ENCODE assay signal across 8 mouse cellular contexts in the genomic region with DNA sequence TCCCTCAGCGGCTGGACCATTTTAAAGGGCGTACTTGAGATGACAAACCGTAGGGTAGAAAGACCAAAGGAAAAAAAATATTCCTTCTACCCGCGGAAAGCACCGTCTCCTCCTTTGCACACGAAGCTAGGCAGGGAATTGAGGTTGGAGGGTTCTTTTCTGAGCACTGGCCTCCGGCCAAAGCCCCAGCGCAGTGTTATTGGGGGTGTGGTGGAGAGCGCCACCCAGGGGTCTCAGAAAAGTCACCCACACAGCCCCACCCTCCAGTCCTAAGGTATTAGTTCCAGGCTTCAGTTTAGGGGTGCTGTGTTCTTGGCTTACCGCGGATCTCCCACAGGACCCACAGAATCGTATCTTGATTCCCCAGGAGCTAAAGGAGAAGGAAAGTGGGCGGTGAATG. TPM values are rescaled to one million over a fixed set of nuclear protein-coding genes. Genes with fewer than 3 reads are reported as not detected.
DNase-seq lines count a peak whose midpoint lies in the region; ATAC-seq lines count a peak whose summit lies in the region.

No protein-coding gene starts in this region.

- peak overlapping the region; percentile 64 for H3K4me3 ChIP-seq in heart, embryonic 12.5 days
- H3K4me3 ChIP-seq in midbrain, embryonic 11.5 days (ENCODE audit: low read depth, low read length), result no peak overlapping the region

- peak; percentile 23 for DNase-seq in cerebellum, adult 11-12 months
- DNase-seq in cerebellum, adult 9-11 months, result no peak
- DNase-seq in kidney, postnatal 14 days, result peak; percentile 38
- peak; percentile 94 for DNase-seq in midbrain, embryonic 11.5 days (ENCODE audit: low spot score, missing footprints)
- no peak for DNase-seq in spleen, postnatal 10 days (ENCODE audit: low spot score in 2 of 2)

- WGBS in heart, embryonic 12.5 days, result 4% methylated on average over 14 of the region's 14 CpGs
- WGBS in midbrain, embryonic 11.5 days, result 1% methylated on average over 14 of the region's 14 CpGs

- peak; percentile 46 for ATAC-seq in common myeloid progenitor, adult 5-6 weeks (replicated peaks; ENCODE audit: low read depth, poor library complexity, severe bottlenecking)
- ATAC-seq in heart, embryonic 12.5 days (ENCODE audit: insufficient number of reproducible peaks, low FRiP score), result no peak
- ATAC-seq in midbrain, embryonic 11.5 days (ENCODE audit: low FRiP score), result no peak
- no peak; the same call in 1 of the 2 replicates for ATAC-seq in frontal cortex, adult (ENCODE audit: low TSS enrichment)

- H3K4me2 ChIP-seq in heart, embryonic 12.5 days, result peak overlapping the region; percentile 98
- H3K4me2 ChIP-seq in midbrain, embryonic 11.5 days, result peak overlapping the region; percentile 65

- H3K9me3 ChIP-seq in heart, embryonic 12.5 days (replicated peaks), result no peaks in the 10 kb centered on the region
- no peaks in the 10 kb centered on the region for H3K9me3 ChIP-seq in midbrain, embryonic 11.5 days (ENCODE audit: control insufficient read depth, low read length)

- peaks cover 64% of the 10 kb centered on the region for H3K27me3 ChIP-seq in heart, embryonic 12.5 days (replicated peaks)
- no peaks in the 10 kb centered on the region; the same call in 1 of the 2 replicates for H3K27me3 ChIP-seq in midbrain, embryonic 11.5 days (ENCODE audit: control insufficient read depth, insufficient read depth, low read length)

- H3K36me3 ChIP-seq in heart, embryonic 12.5 days, result no peaks in the 10 kb centered on the region
- peaks cover 5% of the 10 kb centered on the region for H3K36me3 ChIP-seq in midbrain, embryonic 11.5 days (ENCODE audit: control insufficient read depth, insufficient read depth, low read length)

- peaks cover 23% of the 10 kb centered on the region for H3K4me1 ChIP-seq in heart, embryonic 12.5 days (replicated peaks)
- H3K4me1 ChIP-seq in midbrain, embryonic 11.5 days (ENCODE audit: control insufficient read depth, insufficient read depth, low read length), result peaks cover 31% of the 10 kb centered on the region

- H3K9ac ChIP-seq in heart, embryonic 12.5 days, result peak overlapping the region; percentile 50; the same call in 1 of the 2 replicates
- no peak overlapping the region; the same call in 1 of the 2 replicates for H3K9ac ChIP-seq in midbrain, embryonic 11.5 days (ENCODE audit: low read length)

- H3K27ac ChIP-seq in heart, embryonic 12.5 days (ENCODE audit: poor library complexity, severe bottlenecking), result no peak overlapping the region
- H3K27ac ChIP-seq in midbrain, embryonic 11.5 days (ENCODE audit: low read depth, low read length), result no peak overlapping the region

RNA-seq across cellular contexts. Expression of a gene that starts 1.2 kb away (rescaled TPM):
- 5.5 and 7.3 TPM in 2 replicates for total RNA-seq in common myeloid progenitor, adult 5-6 weeks (2017)
- 0.85 and 1.00 TPM in 2 replicates for polyA plus RNA-seq in heart, embryonic 12.5 days (2016; fragmentation: Nextera tagmentation; extraction: Ambion mirVana)
- 14.0 and 15.0 TPM in 2 replicates for polyA plus RNA-seq in midbrain, embryonic 11.5 days (2014; fragmentation: Nextera tagmentation; extraction: Ambion mirVana)

Comparison
In these comparisons a context has a peak if more than half of its experiments do, and no peak if none do; other contexts are left out.
1. DNase-seq: peak in cerebellum, adult 11-12 months (single experiment), kidney, postnatal 14 days (single experiment) and midbrain, embryonic 11.5 days (single experiment); none in cerebellum, adult 9-11 months (single experiment) and spleen, postnatal 10 days (0 of 2).